Mouse (Mus musculus) hindbrain, embryonic 15.5 days (tissue): Measurements from ENCODE around the gene Smyd3. TPM values are rescaled to one million over a fixed set of nuclear protein-coding genes. Genes with fewer than 3 reads are reported as not detected.
A peak's percentile ranks its signal among the peaks of the same experiment; 100 is the strongest.

Experiments used
- ATAC-seq: fragments of 200-750 bp; cut with Nextera tagmentation; 2 replicates; pipeline ENCODE4 v1.8.0; 2017; ENCODE audit warnings: low read depth, moderate number of reproducible peaks, moderate TSS enrichment; ENCODE audit not compliant: low FRiP score
- H3K27ac ChIP-seq: fragments of 300-500 bp; sonication (generic); replicated peaks from 2 replicates; pipeline ENCODE4 v1.5.1; 2015; ENCODE audit warnings: mild to moderate bottlenecking, inconsistent platforms
- H3K27me3 ChIP-seq: fragments of 300-500 bp; sonication (generic); 2 replicates; pipeline ENCODE4 v1.6.1; 2015; ENCODE audit warnings: control low read depth, inconsistent platforms
- H3K36me3 ChIP-seq: fragments of 300-500 bp; sonication (generic); 2 replicates; pipeline ENCODE4 v1.6.1; 2015; ENCODE audit warnings: control low read depth, inconsistent platforms
- H3K4me1 ChIP-seq: fragments of 300-500 bp; sonication (generic); replicated peaks from 2 replicates; pipeline ENCODE4 v1.6.1; 2015; ENCODE audit warnings: control low read depth, inconsistent platforms
- H3K4me2 ChIP-seq: fragments of 300-500 bp; sonication (generic); 2 replicates; pipeline ENCODE4 v1.6.1; 2015; ENCODE audit warnings: moderate library complexity, mild to moderate bottlenecking, inconsistent platforms
- H3K4me3 ChIP-seq: fragments of 300-500 bp; sonication (generic); 2 replicates; pipeline ENCODE4 v1.5.1; 2015; ENCODE audit warnings: mild to moderate bottlenecking, inconsistent platforms
- H3K9ac ChIP-seq: fragments of 300-500 bp; sonication (generic); 2 replicates; pipeline ENCODE4 v1.6.1; 2015; ENCODE audit warnings: inconsistent platforms
- H3K9me3 ChIP-seq: fragments of 300-500 bp; sonication (generic); 2 replicates; pipeline ENCODE4 v1.6.1; 2016; ENCODE audit warnings: control low read depth, inconsistent platforms
- WGBS: fragments of 180-500 bp; shearing (Covaris S2); methylation state at CpG from one replicate; pipeline ENCODE4 v1.1.7; 2015; 5-methylcytosine and 5-hydroxymethylcytosine counted together
- polyA plus RNA-seq: library from polyadenylated mRNA; unstranded; fragments of >200 nt; fragmentation: Nextera tagmentation; extraction: Ambion mirVana; gene quantifications from 2 replicates; pipeline ENCODE4 v1.2.1, GENCODE M21; 2015

Gene Smyd3
- polyA plus RNA-seq, 1 experiment from 2014 or later: 26.0 TPM

DNA sequence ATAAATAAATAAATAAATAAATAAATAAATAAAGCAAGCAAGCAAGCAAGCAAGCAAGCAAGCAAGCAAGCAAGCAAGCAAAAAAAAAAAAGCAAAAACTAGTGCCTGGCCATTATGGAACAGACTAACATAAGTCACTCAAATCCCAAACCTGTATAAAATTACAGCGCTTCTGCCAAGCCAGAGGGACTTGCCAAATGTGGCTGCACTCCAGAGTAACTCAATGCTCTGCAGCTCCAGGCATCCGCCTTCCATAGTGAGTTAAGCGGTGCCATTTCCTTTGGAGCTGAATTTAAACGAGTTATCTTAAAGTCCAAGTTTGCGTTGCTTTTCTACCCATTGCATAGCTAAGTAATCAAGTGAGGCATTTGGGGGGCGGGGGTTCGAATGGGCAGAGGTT, 410.6 kb downstream of the Smyd3 start:
- 48% methylated on average over 7 of the region's 7 CpGs for WGBS
- no peak for ATAC-seq
- Histone ChIP-seq H3K27me3 (peaks cover 7% of the 10 kb centered on the region; the same call in 1 of the 2 replicates), H3K27ac (no peak overlapping the region), H3K4me2 (no peak overlapping the region), H3K4me1 (peaks cover 29% of the 10 kb centered on the region), H3K36me3 (no peaks in the 10 kb centered on the region), H3K9ac (no peak overlapping the region), H3K9me3 (no peaks in the 10 kb centered on the region), H3K4me3 (no peak overlapping the region)

- Histone ChIP-seq H3K27me3 (peaks cover 7% of the 10 kb centered on the region; the same call in 1 of the 2 replicates), H3K36me3 (no peaks in the 10 kb centered on the region), H3K4me1 (peaks cover 29% of the 10 kb centered on the region), H3K27ac (0 out of 2 replicates have a peak overlapping the region, but pooled peaks have one; percentile 1), H3K9ac (no peak overlapping the region), H3K4me3 (no peak overlapping the region), H3K4me2 (peak overlapping the region; percentile 9; the same call in 1 of the 2 replicates), H3K9me3 (no peaks in the 10 kb centered on the region)
- peak; percentile 65; the same call in 1 of the 2 replicates for ATAC-seq
- WGBS: 9% methylated on average over 6 of the region's 6 CpGs
Measured at GRCm38 (mm10) chr1:179106702-179107145, 411.1 kb downstream of the Smyd3 start.

DNA sequence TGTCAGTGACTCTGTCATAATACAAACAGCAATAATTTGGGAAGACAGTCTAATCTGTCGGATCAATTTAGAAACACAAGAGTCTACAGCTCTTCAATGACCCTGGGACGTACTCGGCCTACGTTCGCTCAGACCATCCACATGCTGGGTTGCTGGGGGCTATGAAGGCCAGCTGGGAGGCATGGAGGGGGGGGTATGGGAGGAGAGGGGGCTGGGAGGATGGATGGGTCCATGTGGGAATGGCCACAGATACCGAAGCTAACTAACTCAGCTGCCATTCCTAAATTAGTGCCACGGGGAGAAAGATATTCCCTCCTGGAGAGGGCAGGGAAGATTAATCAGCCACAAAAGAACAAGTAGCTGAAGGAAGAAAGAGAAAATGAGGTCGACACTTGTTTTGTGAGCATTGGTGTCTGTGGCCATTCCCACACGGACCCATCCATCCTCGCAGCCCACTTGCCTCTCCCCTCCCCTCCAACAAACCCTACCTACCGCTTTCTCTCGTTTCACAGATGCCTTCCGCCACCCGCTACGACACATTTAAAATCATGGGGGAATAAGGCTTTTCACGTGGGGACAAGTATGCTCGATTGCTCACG, 411.6 kb downstream of the Smyd3 start:
- Histone ChIP-seq H3K4me1 (peaks cover 29% of the 10 kb centered on the region), H3K9ac (no peak overlapping the region), H3K27ac (peak overlapping the region; percentile 1; the same call in 1 of the 2 replicates), H3K4me3 (no peak overlapping the region), H3K27me3 (peaks cover 7% of the 10 kb centered on the region; the same call in 1 of the 2 replicates), H3K9me3 (no peaks in the 10 kb centered on the region), H3K4me2 (peak overlapping the region; percentile 9; the same call in 1 of the 2 replicates), H3K36me3 (no peaks in the 10 kb centered on the region)
- ATAC-seq: no peak
- 22% methylated on average over 18 of the region's 18 CpGs for WGBS

DNA sequence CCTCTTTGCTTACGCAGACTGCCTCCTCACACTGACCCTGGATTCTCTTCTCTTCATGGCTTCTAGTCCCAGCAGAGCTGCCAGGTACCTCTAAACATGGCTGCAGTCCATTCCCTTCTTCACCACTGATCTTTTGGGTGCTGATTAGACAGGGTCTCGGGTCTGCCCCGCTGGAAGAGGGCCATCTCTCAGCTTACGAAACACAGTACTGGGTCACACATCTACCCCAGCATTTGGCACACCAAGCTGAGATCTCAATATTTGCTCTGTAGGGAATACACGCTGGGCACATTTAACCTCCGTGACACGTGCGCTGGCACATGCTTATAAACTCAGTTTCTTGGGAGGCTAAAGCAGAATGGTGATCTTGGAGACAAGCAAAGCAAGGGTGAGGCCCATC, 413.4 kb downstream of the Smyd3 start:
- H3K27ac ChIP-seq: no peak overlapping the region
- no peaks in the 10 kb centered on the region for H3K9me3 ChIP-seq
- peaks cover 29% of the 10 kb centered on the region for H3K4me1 ChIP-seq
- H3K9ac ChIP-seq: no peak overlapping the region
- ATAC-seq: no peak
- H3K4me3 ChIP-seq: no peak overlapping the region
- no peak overlapping the region for H3K4me2 ChIP-seq
- no peaks in the 10 kb centered on the region for H3K36me3 ChIP-seq
- 94% methylated on average over 8 of the region's 8 CpGs for WGBS
- peaks cover 7% of the 10 kb centered on the region; the same call in 1 of the 2 replicates for H3K27me3 ChIP-seq

GRCm38 (mm10) chr1:179096993-179097392, 420.8 kb downstream of the Smyd3 start:
- Histone ChIP-seq H3K27me3 (no peaks in the 10 kb centered on the region), H3K4me1 (no peaks in the 10 kb centered on the region), H3K36me3 (no peaks in the 10 kb centered on the region), H3K27ac (no peak overlapping the region; the same call in 1 of the 2 replicates), H3K9me3 (no peaks in the 10 kb centered on the region), H3K4me2 (no peak overlapping the region), H3K4me3 (no peak overlapping the region), H3K9ac (no peak overlapping the region)
- ATAC-seq: no peak
- 85% methylated on average over 8 of the region's 8 CpGs for WGBS

DNA sequence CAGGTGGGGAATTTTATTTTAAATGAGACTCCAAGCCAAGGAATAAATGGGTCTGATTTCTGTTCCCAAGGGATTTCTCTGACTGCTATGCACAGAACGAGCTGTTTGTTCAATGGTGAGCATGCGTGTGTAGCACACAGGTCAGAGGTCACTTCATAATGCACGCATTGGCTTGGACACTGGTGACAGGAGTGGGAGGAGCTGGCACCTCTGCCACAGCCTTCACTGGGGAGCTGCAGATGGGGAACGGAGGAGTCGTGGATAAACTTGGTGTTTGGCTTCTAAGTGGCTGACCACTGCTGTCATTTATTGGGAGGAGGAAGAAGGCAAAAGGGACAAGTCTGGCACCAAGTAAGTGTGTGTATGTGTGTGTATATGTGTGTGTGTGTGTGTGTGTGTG, 421.5 kb downstream of the Smyd3 start:
- H3K9ac ChIP-seq: no peak overlapping the region
- no peak overlapping the region for H3K27ac ChIP-seq
- no peak for ATAC-seq
- no peaks in the 10 kb centered on the region for H3K36me3 ChIP-seq
- no peak overlapping the region for H3K4me3 ChIP-seq
- no peaks in the 10 kb centered on the region for H3K4me1 ChIP-seq
- H3K4me2 ChIP-seq: no peak overlapping the region
- WGBS: 56% methylated on average over 5 of the region's 5 CpGs
- no peaks in the 10 kb centered on the region for H3K27me3 ChIP-seq
- H3K9me3 ChIP-seq: no peaks in the 10 kb centered on the region

GRCm38 (mm10) chr1:179089174-179089573, 428.7 kb downstream of the Smyd3 start:
- H3K9ac ChIP-seq: no peak overlapping the region
- H3K9me3 ChIP-seq: no peaks in the 10 kb centered on the region
- no peak overlapping the region for H3K4me3 ChIP-seq
- H3K36me3 ChIP-seq: no peaks in the 10 kb centered on the region
- no peak overlapping the region for H3K4me2 ChIP-seq
- H3K4me1 ChIP-seq: no peaks in the 10 kb centered on the region
- no peak overlapping the region for H3K27ac ChIP-seq
- WGBS: 86% methylated on average over 5 of the region's 5 CpGs
- no peaks in the 10 kb centered on the region for H3K27me3 ChIP-seq
- no peak for ATAC-seq

DNA sequence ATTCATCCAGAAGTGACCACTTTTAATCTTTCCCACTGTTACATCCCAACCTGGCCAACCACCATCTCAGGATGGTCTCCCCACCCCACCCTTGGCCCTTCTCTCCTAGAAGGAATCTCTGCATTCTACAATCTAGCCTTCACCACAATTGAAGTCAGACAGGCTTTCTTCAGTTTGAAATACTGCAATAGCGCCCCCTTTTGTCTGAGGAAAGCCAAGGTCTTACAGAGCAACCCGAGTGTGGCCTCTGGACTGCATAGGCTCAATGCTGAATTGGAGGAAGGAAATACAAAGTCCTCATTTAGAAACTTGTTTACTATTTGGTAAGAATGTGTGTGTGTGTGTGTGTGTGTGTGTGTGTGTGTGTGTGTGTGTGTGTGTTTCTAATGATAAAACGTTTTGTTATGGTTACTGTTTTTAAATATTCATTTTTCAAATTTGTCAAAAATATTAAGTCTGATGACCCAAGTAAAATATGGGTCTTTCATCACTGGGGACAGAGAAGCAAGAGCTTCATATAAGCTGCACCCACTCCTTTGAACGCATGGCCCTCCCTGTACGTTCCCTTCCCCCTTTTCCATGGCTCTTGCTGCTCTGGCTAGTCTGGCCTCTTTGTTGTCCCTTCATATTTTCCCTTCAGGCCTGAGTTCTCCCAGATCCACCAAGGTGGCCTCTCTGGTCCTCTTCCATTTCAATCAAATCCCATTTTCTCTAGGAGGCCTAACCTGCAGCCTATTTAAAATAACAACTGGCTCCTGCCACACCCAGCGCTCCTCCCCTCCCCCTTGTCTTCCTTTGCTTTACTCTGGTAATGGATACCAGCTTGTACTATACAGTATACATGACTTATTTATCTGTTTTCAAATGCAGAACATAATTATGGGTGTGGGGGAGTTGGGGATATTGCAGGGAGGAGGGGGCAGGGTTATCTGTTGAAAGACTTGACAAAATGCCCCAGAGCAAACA, 430.5 kb downstream of the Smyd3 start:
- no peaks in the 10 kb centered on the region for H3K27me3 ChIP-seq
- no peak overlapping the region for H3K9ac ChIP-seq
- H3K4me2 ChIP-seq: no peak overlapping the region
- WGBS: 56% methylated on average over 6 of the region's 6 CpGs
- no peak overlapping the region for H3K4me3 ChIP-seq
- no peaks in the 10 kb centered on the region for H3K9me3 ChIP-seq
- no peak overlapping the region for H3K27ac ChIP-seq
- H3K4me1 ChIP-seq: no peaks in the 10 kb centered on the region
- ATAC-seq: no peak
- no peaks in the 10 kb centered on the region for H3K36me3 ChIP-seq

GRCm38 (mm10) chr1:179086208-179086607, 431.6 kb downstream of the Smyd3 start:
- Histone ChIP-seq H3K4me2 (no peak overlapping the region), H3K36me3 (no peaks in the 10 kb centered on the region), H3K4me3 (no peak overlapping the region), H3K27ac (no peak overlapping the region), H3K9ac (no peak overlapping the region), H3K27me3 (no peaks in the 10 kb centered on the region), H3K4me1 (no peaks in the 10 kb centered on the region), H3K9me3 (no peaks in the 10 kb centered on the region)
- no peak for ATAC-seq
- 90% methylated on average over 7 of the region's 7 CpGs for WGBS

- H3K4me1 ChIP-seq: no peaks in the 10 kb centered on the region
- H3K27ac ChIP-seq: no peak overlapping the region
- no peak for ATAC-seq
- H3K4me3 ChIP-seq: no peak overlapping the region
- WGBS: 71% methylated on average over 5 of the region's 5 CpGs
- no peaks in the 10 kb centered on the region for H3K9me3 ChIP-seq
- H3K27me3 ChIP-seq: no peaks in the 10 kb centered on the region
- H3K36me3 ChIP-seq: no peaks in the 10 kb centered on the region
- no peak overlapping the region for H3K9ac ChIP-seq
- H3K4me2 ChIP-seq: no peak overlapping the region
Measured at GRCm38 (mm10) chr1:179083098-179083497, 434.7 kb downstream of the Smyd3 start.

DNA sequence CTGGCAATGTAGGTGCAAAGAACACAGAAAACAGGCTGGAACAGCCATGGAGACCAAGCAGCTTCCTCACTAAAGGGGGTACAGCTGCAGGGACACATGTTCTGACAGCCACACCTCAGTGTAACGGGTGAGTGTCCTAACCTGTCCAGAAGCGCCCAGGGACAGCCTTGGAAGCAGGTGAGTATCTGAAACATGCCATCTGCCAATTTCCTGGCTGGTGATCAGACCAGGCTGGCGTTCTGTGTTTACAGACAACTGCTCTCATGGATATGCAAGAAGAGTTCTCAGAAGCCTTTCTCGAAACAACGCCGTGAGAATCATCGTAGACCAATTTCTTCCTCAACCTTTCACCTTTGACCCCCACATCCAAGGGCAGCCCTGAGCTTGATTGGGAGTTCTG, 444.0 kb downstream of the Smyd3 start:
- Histone ChIP-seq H3K27ac (no peak overlapping the region), H3K4me1 (peaks cover 4% of the 10 kb centered on the region), H3K27me3 (no peaks in the 10 kb centered on the region), H3K4me2 (no peak overlapping the region), H3K36me3 (no peaks in the 10 kb centered on the region), H3K9ac (no peak overlapping the region), H3K4me3 (no peak overlapping the region), H3K9me3 (no peaks in the 10 kb centered on the region)
- no peak for ATAC-seq
- 84% methylated on average over 7 of the region's 7 CpGs for WGBS
